Mouse (Mus musculus): ENCODE measurements around the gene Gm12253. TPM values are rescaled to one million over a fixed set of nuclear protein-coding genes. Genes with fewer than 3 reads are reported as not detected.

The Gm12253 gene
- total and polyA plus RNA-seq, 3 experiments, result 109 TPM; not detected in 2

GRCm38 (mm10) chr11:58420815-58421214 lies 11.5 kb upstream of the Gm12253 start, which contains the start of gene 1810065E05Rik:
1810065E05Rik (plus strand) TSS chr11:58421111.
- Histone ChIP-seq H3K36me3 (ENCODE audit: control insufficient read depth in 1 of 2, insufficient read depth in 2 of 2, low read length in 2 of 2) (no peaks in the 10 kb centered on the region), H3K27me3 (ENCODE audit: control insufficient read depth in 1 of 2, insufficient read depth in 2 of 2, low read length in 2 of 2) (peaks cover 6 to 18% of the 10 kb centered on the region in 2 experiments), H3K9me3 (replicated peaks; ENCODE audit: insufficient read depth, low read length) (no peaks in the 10 kb centered on the region), H3K27ac (ENCODE audit: control insufficient read depth, low read depth, low read length) (no peak within 1 kb of the TSS), H3K4me3 (ENCODE audit: control insufficient read depth in 1 of 2, insufficient read depth in 1 of 2, low read depth in 2 of 2, low read length in 2 of 2) (no peak within 1 kb of the TSS), H3K79me2 (ENCODE audit: control insufficient read depth, insufficient read depth, low read length, poor library complexity) (no peaks in the 10 kb centered on the region), H3K9ac (ENCODE audit: control insufficient read depth, low read depth, low read length, poor library complexity, severe bottlenecking) (no peak within 1 kb of the TSS), H3K4me1 (ENCODE audit: control insufficient read depth in 1 of 2, insufficient read depth in 2 of 2, low read length in 2 of 2) (no peaks in the 10 kb centered on the region)
- TF ChIP-seq POLR2A (IDR thresholded peaks at IDR 0.05; ENCODE audit: control insufficient read depth in 1 of 2, insufficient read depth in 1 of 2, low read depth in 1 of 2, low read length in 2 of 2, poor library complexity in 1 of 2) (no peak), RAD21 (IDR thresholded peaks at IDR 0.05; ENCODE audit: low read depth, low read length) (no peak), MAX (IDR thresholded peaks at IDR 0.05; ENCODE audit: low read length) (no peak), TBP (IDR thresholded peaks at IDR 0.05; ENCODE audit: low read depth, low read length) (no peak), ZC3H11A (IDR thresholded peaks at IDR 0.05; ENCODE audit: low read depth, low read length) (no peak), SIN3A (IDR thresholded peaks at IDR 0.05; ENCODE audit: low read length) (no peak), E2F4 (IDR thresholded peaks at IDR 0.05; ENCODE audit: borderline replicate concordance, low read depth, low read length) (no peak), MAZ (IDR thresholded peaks at IDR 0.05; ENCODE audit: low read depth, low read length) (no peak), MAFK (IDR thresholded peaks at IDR 0.05; ENCODE audit: borderline replicate concordance, low read depth, low read length) (no peak), HCFC1 (IDR thresholded peaks at IDR 0.05; ENCODE audit: low read depth, low read length) (no peak), ZNF384 (IDR thresholded peaks at IDR 0.05; ENCODE audit: low read depth, low read length) (no peak), UBTF (IDR thresholded peaks at IDR 0.05; ENCODE audit: borderline replicate concordance, insufficient read depth, low read depth, low read length) (no peak), ZKSCAN1 (IDR thresholded peaks at IDR 0.05; ENCODE audit: low read depth, low read length) (no peak), NELFE (IDR thresholded peaks at IDR 0.05; ENCODE audit: low read depth, low read length) (no peak), MXI1 (IDR thresholded peaks at IDR 0.05; ENCODE audit: low read depth, low read length) (no peak)
- DNase-seq (ENCODE audit: low read depth, low spot score), result no peak

GRCm38 (mm10) chr11:58437866-58438265 lies 5.5 kb downstream of the Gm12253 start:
- Histone ChIP-seq H3K9me3 (replicated peaks; ENCODE audit: insufficient read depth, low read length) (no peaks in the 10 kb centered on the region), H3K36me3 (ENCODE audit: control insufficient read depth in 1 of 2, insufficient read depth in 2 of 2, low read length in 2 of 2) (no peaks in the 10 kb centered on the region), H3K27me3 (ENCODE audit: control insufficient read depth in 1 of 2, insufficient read depth in 2 of 2, low read length in 2 of 2) (peaks cover 31 to 57% of the 10 kb centered on the region in 2 experiments), H3K27ac (ENCODE audit: control insufficient read depth, low read depth, low read length) (no peak overlapping the region), H3K4me1 (ENCODE audit: control insufficient read depth in 1 of 2, insufficient read depth in 2 of 2, low read length in 2 of 2) (no peaks in the 10 kb centered on the region), H3K9ac (ENCODE audit: control insufficient read depth, low read depth, low read length, poor library complexity, severe bottlenecking) (no peak overlapping the region), H3K4me3 (ENCODE audit: control insufficient read depth in 1 of 2, insufficient read depth in 1 of 2, low read depth in 2 of 2, low read length in 2 of 2) (no peak overlapping the region), H3K79me2 (ENCODE audit: control insufficient read depth, insufficient read depth, low read length, poor library complexity) (no peaks in the 10 kb centered on the region)
- DNase-seq (ENCODE audit: low read depth, low spot score), result no peak
- TF ChIP-seq MAFK (IDR thresholded peaks at IDR 0.05; ENCODE audit: borderline replicate concordance, low read depth, low read length) (no peak), NRF1 (IDR thresholded peaks at IDR 0.05; ENCODE audit: insufficient read depth, low read depth, low read length, poor library complexity, severe bottlenecking) (no peak), MYB (IDR thresholded peaks at IDR 0.05; ENCODE audit: low read depth, low read length) (no peak), SMC3 (IDR thresholded peaks at IDR 0.05; ENCODE audit: low read depth, low read length) (no peak), ZC3H11A (IDR thresholded peaks at IDR 0.05; ENCODE audit: low read depth, low read length) (no peak), MAX (IDR thresholded peaks at IDR 0.05; ENCODE audit: low read length) (no peak), TAL1 (IDR thresholded peaks at IDR 0.05; ENCODE audit: low read length) (no peak), CTCF (IDR thresholded peaks at IDR 0.05 in 2 of 3, conservative IDR thresholded peaks at IDR 0.05 in 1 of 3; ENCODE audit: control insufficient read depth in 1 of 3, insufficient read depth in 1 of 3, low read depth in 2 of 3, low read length in 3 of 3, poor library complexity in 1 of 3, severe bottlenecking in 1 of 3) (no peak), UBTF (IDR thresholded peaks at IDR 0.05; ENCODE audit: borderline replicate concordance, insufficient read depth, low read depth, low read length) (no peak), TCF12 (IDR thresholded peaks at IDR 0.05; ENCODE audit: low read depth, low read length) (no peak)

Measured in MEL (cell line).